Mouse (Mus musculus) stomach, postnatal 0 days (tissue): ENCODE measurements around the gene Adcy4.

Experiments
- CTCF ChIP-seq: IDR thresholded peaks from 2 replicates; pipeline ENCODE4 v1.5.1; 2016; ENCODE audit warnings: antibody characterized with exemption, low read depth, mild to moderate bottlenecking, moderate library complexity
- EP300 ChIP-seq: optimal IDR thresholded peaks from 2 replicates; pipeline ENCODE3; 2016; ENCODE audit warnings: antibody characterized with exemption

GRCm38 (mm10) chr14:55819845-55820405, 36.0 kb upstream of the Adcy4 start:
- TF ChIP-seq CTCF, result no peak
- no peak for TF ChIP-seq EP300
